ENCODE assay signal across 20 mouse cellular contexts in genomic region chr2:137257847-137258515, GRCm38 (mm10).
"Had no signal": no experiment of that assay in that cellular context is flagged by ENCODE, and none has a peak within 500 bp of the region (broad histone marks: within the 10 kb centered on the region; RNA-seq: fewer than 3 reads in every experiment).

No protein-coding gene starts in this region.

- H3K27me3 ChIP-seq: liver, embryonic 13.5 days; liver, embryonic 15.5 days; lung, embryonic 15.5 days; megakaryocyte, embryonic 14.5 days; neural tube, embryonic 12.5 days had no signal

- H3K4me2 ChIP-seq: liver, embryonic 11.5 days; liver, embryonic 13.5 days; liver, embryonic 15.5 days; lung, embryonic 15.5 days; neural tube, embryonic 12.5 days had no signal

- H3K4me3 ChIP-seq: liver, embryonic 13.5 days; liver, embryonic 15.5 days; lung, embryonic 15.5 days; megakaryocyte, embryonic 14.5 days; neural tube, embryonic 12.5 days had no signal

- H3K27ac ChIP-seq: liver, embryonic 13.5 days; liver, embryonic 15.5 days; lung, embryonic 15.5 days; macrophage; neural tube, embryonic 12.5 days had no signal

- H3K4me1 ChIP-seq: liver, embryonic 13.5 days; liver, embryonic 15.5 days; lung, embryonic 15.5 days; megakaryocyte, embryonic 14.5 days; neural tube, embryonic 12.5 days had no signal

- H3K9me3 ChIP-seq: liver, embryonic 13.5 days; liver, embryonic 15.5 days; lung, embryonic 15.5 days; neural tube, embryonic 12.5 days had no signal

- H3K9ac ChIP-seq: liver, embryonic 13.5 days; liver, embryonic 15.5 days; liver, postnatal 0 days; lung, embryonic 15.5 days; neural tube, embryonic 12.5 days had no signal

- H3K36me3 ChIP-seq: liver, embryonic 13.5 days; liver, embryonic 15.5 days; lung, embryonic 15.5 days; neural tube, embryonic 12.5 days had no signal

- ATAC-seq: liver, postnatal 0 days; lung, postnatal 0 days had no signal

- DNase-seq: liver; liver, embryonic 13.5 days; liver, postnatal 0 days; lung, adult 2 months; lung, postnatal 14 days; lung, postnatal 36 days; right cerebral cortex, adult 18-20 months; right cerebral cortex, postnatal 25 days; right cerebral cortex, postnatal 4 days; spleen, adult 18-20 months; thymus, adult 18-20 months; thymus, postnatal 14 days; thymus, postnatal 36 days had no signal
